Mouse (Mus musculus) CH12.LX (cell line): Measurements from ENCODE around the gene Eif4h. TPM values are rescaled to one million over a fixed set of nuclear protein-coding genes. Genes with fewer than 3 reads are reported as not detected.

Source experiments
- DNase-seq: peaks from one replicate; pipeline ENCODE4 v3.0.0-alpha.2; 2013; ENCODE audit errors: extremely low read depth
- H3K27ac ChIP-seq: 2 replicates; pipeline ENCODE4 v1.5.1; 2012; ENCODE audit warnings: low read depth, mild to moderate bottlenecking, control low read depth, moderate library complexity; ENCODE audit not compliant: insufficient read depth
- H3K27me3 ChIP-seq: replicated peaks from 2 replicates; pipeline ENCODE3; 2012; ENCODE audit warnings: inconsistent platforms
- H3K36me3 ChIP-seq, 2 experiments: replicated peaks in 1 of 2; 2 replicates each; pipeline versions ENCODE3 to v1.6.1; 2012; ENCODE audit warnings: inconsistent platforms in 1 of 2, low read length in 1 of 2, mild to moderate bottlenecking in 1 of 2, mixed read lengths in 1 of 2, moderate library complexity in 1 of 2; ENCODE audit not compliant: control insufficient read depth in 1 of 2, insufficient read depth in 1 of 2
- H3K4me1 ChIP-seq, 2 experiments: 2 replicates each; pipeline ENCODE4 v1.6.1; 2012; ENCODE audit warnings: inconsistent platforms in 1 of 2, moderate library complexity in 1 of 2; ENCODE audit not compliant: insufficient read depth in 2 of 2, control insufficient read depth in 1 of 2
- H3K4me2 ChIP-seq: 2 replicates; pipeline ENCODE4 v1.6.1; 2012; ENCODE audit warnings: low read depth, mild to moderate bottlenecking, control low read depth; ENCODE audit not compliant: poor library complexity, insufficient read depth, severe bottlenecking
- H3K4me3 ChIP-seq, 3 experiments: fragments of 150-350 bp in 1 of 3; sonication (generic) in 1 of 3; replicated peaks in 1 of 3; 2 replicates each; pipeline versions ENCODE3 to v1.5.1; 2011 to 2012; ENCODE audit warnings: low read depth in 2 of 3, low read length in 2 of 3, mild to moderate bottlenecking in 2 of 3, moderate library complexity in 2 of 3, control low read depth in 1 of 3, improper control_type of control experiment in 1 of 3, inconsistent platforms in 1 of 3, mixed read lengths in 1 of 3; ENCODE audit not compliant: poor library complexity in 1 of 3
- H3K79me2 ChIP-seq: replicated peaks from 2 replicates; pipeline ENCODE4 v1.6.1; 2012; ENCODE audit warnings: mild to moderate bottlenecking, moderate library complexity; ENCODE audit not compliant: control insufficient read depth, poor library complexity, insufficient read depth, severe bottlenecking; ENCODE audit errors: extremely low read depth
- H3K9ac ChIP-seq: 2 replicates; pipeline ENCODE4 v1.6.1; 2012; ENCODE audit warnings: low read depth, mild to moderate bottlenecking, control low read depth, moderate library complexity; ENCODE audit not compliant: insufficient read depth
- H3K9me3 ChIP-seq: replicated peaks from 2 replicates; pipeline ENCODE3; 2012; ENCODE audit warnings: low read length, inconsistent platforms, mixed read lengths
- BHLHE40 ChIP-seq: IDR thresholded peaks from 2 replicates; pipeline ENCODE4 v1.6.1; 2011; ENCODE audit warnings: mild to moderate bottlenecking, low read depth, low read length, improper control_type of control experiment
- CHD1 ChIP-seq: IDR thresholded peaks from 2 replicates; pipeline ENCODE4 v1.6.1; 2012; ENCODE audit warnings: low read depth, low read length, improper control_type of control experiment, inconsistent platforms
- CHD2 ChIP-seq: IDR thresholded peaks from 2 replicates; pipeline ENCODE4 v1.6.1; 2011; ENCODE audit warnings: low read length, improper control_type of control experiment
- CTCF ChIP-seq, 2 experiments: IDR thresholded peaks in 1 of 2; conservative IDR thresholded peaks in 1 of 2; 2 replicates each; pipeline ENCODE4 v1.5.1; 2011 to 2012; ENCODE audit warnings: low read depth in 2 of 2, low read length in 2 of 2, improper control_type of control experiment in 1 of 2, inconsistent platforms in 1 of 2, mild to moderate bottlenecking in 1 of 2, moderate library complexity in 1 of 2
- E2F4 ChIP-seq: IDR thresholded peaks from 2 replicates; pipeline ENCODE4 v1.6.1; 2011; ENCODE audit warnings: low read depth, low read length, improper control_type of control experiment; ENCODE audit not compliant: insufficient replicate concordance
- GABPA ChIP-seq: IDR thresholded peaks from 2 replicates; pipeline ENCODE4 v1.6.1; 2012; ENCODE audit warnings: low read depth, low read length, improper control_type of control experiment, inconsistent platforms; ENCODE audit not compliant: insufficient replicate concordance
- HCFC1 ChIP-seq: IDR thresholded peaks from 2 replicates; pipeline ENCODE4 v1.6.1; 2012; ENCODE audit warnings: low read depth, mild to moderate bottlenecking, inconsistent platforms, low read length, improper control_type of control experiment
- IRF4 ChIP-seq: IDR thresholded peaks from 2 replicates; pipeline ENCODE4 v1.6.1; 2014; ENCODE audit warnings: low read depth, mild to moderate bottlenecking, inconsistent platforms, low read length, improper control_type of control experiment
- KAT2A ChIP-seq: IDR thresholded peaks from 2 replicates; pipeline ENCODE4 v1.6.1; 2012; ENCODE audit warnings: low read length, improper control_type of control experiment, inconsistent platforms; ENCODE audit not compliant: insufficient replicate concordance
- MAX ChIP-seq: IDR thresholded peaks from 2 replicates; pipeline ENCODE4 v1.6.1; 2011; ENCODE audit warnings: low read length, improper control_type of control experiment
- MEF2A ChIP-seq: IDR thresholded peaks from 2 replicates; pipeline ENCODE4 v1.6.1; 2014; ENCODE audit warnings: low read depth, mild to moderate bottlenecking, inconsistent platforms, low read length, improper control_type of control experiment, borderline replicate concordance
- MYC ChIP-seq: IDR thresholded peaks from 2 replicates; pipeline ENCODE4 v1.6.1; 2011; ENCODE audit warnings: low read depth, mild to moderate bottlenecking, improper control_type of control experiment, low read length
- NELFE ChIP-seq: IDR thresholded peaks from 2 replicates; pipeline ENCODE4 v1.6.1; 2011; ENCODE audit warnings: low read depth, low read length, improper control_type of control experiment
- PAX5 ChIP-seq: IDR thresholded peaks from 2 replicates; pipeline ENCODE4 v1.6.1; 2012; ENCODE audit warnings: low read length, inconsistent platforms, mixed read lengths
- POLR2A ChIP-seq: IDR thresholded peaks from 2 replicates; pipeline ENCODE4 v1.6.1; 2011; ENCODE audit warnings: low read depth, mild to moderate bottlenecking, improper control_type of control experiment, low read length
- POLR2AphosphoS2 ChIP-seq: IDR thresholded peaks from 2 replicates; pipeline ENCODE4 v1.6.1; 2011; ENCODE audit warnings: low read depth, low read length, improper control_type of control experiment
- RAD21 ChIP-seq: IDR thresholded peaks from 2 replicates; pipeline ENCODE4 v1.6.1; 2011; ENCODE audit warnings: low read depth, mild to moderate bottlenecking, low read length, improper control_type of control experiment, moderate library complexity
- RCOR1 ChIP-seq: conservative IDR thresholded peaks from 2 replicates; pipeline ENCODE4 v1.6.1; 2012; ENCODE audit warnings: low read depth, mild to moderate bottlenecking, inconsistent platforms, low read length, improper control_type of control experiment
- SIN3A ChIP-seq: IDR thresholded peaks from 2 replicates; pipeline ENCODE4 v1.6.1; 2012; ENCODE audit warnings: low read length, improper control_type of control experiment, inconsistent platforms
- SMC3 ChIP-seq: IDR thresholded peaks from 2 replicates; pipeline ENCODE4 v1.6.1; 2011; ENCODE audit warnings: low read depth, low read length, improper control_type of control experiment
- TBP ChIP-seq: conservative IDR thresholded peaks from 2 replicates; pipeline ENCODE4 v1.6.1; 2011; ENCODE audit warnings: low read depth, low read length, improper control_type of control experiment
- TCF12 ChIP-seq: IDR thresholded peaks from 2 replicates; pipeline ENCODE4 v1.6.1; 2014; ENCODE audit warnings: low read depth, mild to moderate bottlenecking, inconsistent platforms, low read length, improper control_type of control experiment
- ZKSCAN1 ChIP-seq: IDR thresholded peaks from 2 replicates; pipeline ENCODE4 v1.6.1; 2012; ENCODE audit warnings: low read depth, inconsistent platforms, low read length, improper control_type of control experiment, borderline replicate concordance
- ZMIZ1 ChIP-seq: IDR thresholded peaks from 2 replicates; pipeline ENCODE4 v1.6.1; 2012; ENCODE audit warnings: low read depth, mild to moderate bottlenecking, inconsistent platforms, low read length, improper control_type of control experiment
- ZNF384 ChIP-seq: IDR thresholded peaks from 2 replicates; pipeline ENCODE4 v1.6.1; 2012; ENCODE audit warnings: low read depth, low read length, improper control_type of control experiment, inconsistent platforms
- dilution Hi-C: fragments of 300-500 bp; cut with MboI; formaldehyde crosslinking; loops from 2 replicates; pipeline ENCODE4 v1.14.3; 2020; ENCODE audit warnings: low sequenced_read_pairs; ENCODE audit not compliant: extremely low pct_unique_long_range_greater_than_20kb, extremely low pct_ligation_motif_present
- in situ Hi-C: fragments of 300-500 bp; cut with MboI; formaldehyde crosslinking; loops from 3 replicates; pipeline ENCODE4 v1.14.3; 2019; ENCODE audit warnings: low sequenced_read_pairs, low pct_ligation_motif_present, low pct_unique_long_range_greater_than_20kb, mixed read lengths
- polyA plus RNA-seq: library from polyadenylated mRNA; unstranded; fragments of >175 nt; gene quantifications from 2 replicates; pipeline ENCODE4 v1.2.1, GENCODE M21; 2012; ENCODE audit warnings: low read depth; ENCODE audit not compliant: insufficient read length
- total RNA-seq, 2 experiments: library from RNA; depleted of rRNA; stranded (reverse); fragments of 300-350 nt in 1 of 2; fragments of >200 nt in 1 of 2; gene quantifications; 2 replicates each; pipeline ENCODE4 v1.2.3; 2012 to 2014

Eif4h gene
- total and polyA plus RNA-seq, 3 experiments = 391 to 470 (median 408) TPM

- in situ Hi-C loops = loop anchor here (25.0 kb wide), 1 partner anchor 259 kb away; no protein-coding TSS in a partner anchor
- no peak overlapping the region for H3K4me3 ChIP-seq
- peaks cover 81 to 95% of the 10 kb centered on the region in 2 experiments for H3K36me3 ChIP-seq
- H3K79me2 ChIP-seq = peaks cover 5% of the 10 kb centered on the region
- H3K4me1 ChIP-seq = peaks cover 0 to 8% of the 10 kb centered on the region in 2 experiments; a peak in 2 of 4 replicates
- TF ChIP-seq CHD2 (no peak), ZNF384 (no peak), PAX5 (no peak), RCOR1 (no peak)
- no peak overlapping the region for H3K9ac ChIP-seq
- no peaks in the 10 kb centered on the region for H3K27me3 ChIP-seq
- no peaks in the 10 kb centered on the region for H3K9me3 ChIP-seq
- no peak overlapping the region for H3K27ac ChIP-seq
- H3K4me2 ChIP-seq = no peak overlapping the region
- dilution Hi-C loops = no loop called here
- DNase-seq = no peak
Measured at GRCm38 (mm10) chr5:134621099-134621640, 18.1 kb downstream of the Eif4h start.

- in situ Hi-C loops (loop anchor here (25.0 kb wide), 1 partner anchor 258 kb away; no protein-coding TSS in a partner anchor), dilution Hi-C loops (no loop called here)
- no peak for TF ChIP-seq MYC
- no peak for TF ChIP-seq TBP
- no peak for TF ChIP-seq SMC3
- TF ChIP-seq TCF12 = no peak
Measured at GRCm38 (mm10) chr5:134620457-134620856, 18.8 kb downstream of the Eif4h start.

DNA sequence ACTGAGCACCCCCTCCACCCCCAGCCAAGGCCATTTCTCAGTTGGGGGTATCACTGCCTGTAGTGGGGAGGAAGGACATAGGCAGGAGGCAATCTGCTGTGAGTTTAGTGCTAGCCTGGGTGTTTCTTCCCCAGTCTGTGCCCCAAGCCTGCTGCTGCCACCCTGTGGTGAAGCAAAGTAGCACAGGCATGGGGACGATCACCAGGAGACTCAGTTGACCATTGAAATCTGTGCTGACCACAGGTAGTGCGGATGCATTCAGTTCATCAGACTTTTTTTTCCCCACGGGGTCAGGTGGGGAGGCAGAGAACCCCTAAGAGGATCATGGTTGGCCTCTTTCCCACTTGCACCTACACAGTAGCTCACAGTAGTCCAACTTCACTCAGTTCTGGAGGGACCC, 22.2 kb downstream of the Eif4h start:
- Histone ChIP-seq H3K9me3 (no peaks in the 10 kb centered on the region), H3K4me2 (0 out of 2 replicates have a peak overlapping the region, but pooled peaks have one; percentile 8), H3K27me3 (no peaks in the 10 kb centered on the region), H3K27ac (peak overlapping the region; percentile 4; the same call in 1 of the 2 replicates), H3K9ac (no peak overlapping the region), H3K4me1 (peaks cover 7 to 25% of the 10 kb centered on the region in 2 experiments), H3K79me2 (peaks cover 20% of the 10 kb centered on the region), H3K4me3 (no peak overlapping the region), H3K36me3 (peaks cover 42 to 57% of the 10 kb centered on the region in 2 experiments)
- DNase-seq = peak; percentile 63
- in situ Hi-C loops (loop anchor here (5.0 to 25.0 kb wide), 3 partner anchors 35 to 255 kb away; partner anchors contain the start of gene Rfc2), dilution Hi-C loops (no loop called here)
- TF ChIP-seq ZKSCAN1 (no peak), RAD21 (peak; percentile 90), MEF2A (no peak), CTCF (conservative IDR thresholded peaks at IDR 0.05 in 1 of 2, IDR thresholded peaks at IDR 0.05 in 1 of 2; ENCODE audit: low read depth in 2 of 2, low read length in 2 of 2) (peak; percentile 94), POLR2AphosphoS2 (peak; percentile 47; the same call in 1 of the 2 replicates), NELFE (0 out of 2 replicates have a peak, but pooled peaks have one; percentile 12), BHLHE40 (0 out of 2 replicates have a peak, but pooled peaks have one; percentile 10), MAX (no peak; the same call in 1 of the 2 replicates), HCFC1 (no peak), SMC3 (peak; percentile 95), CHD1 (no peak), MYC (0 out of 2 replicates have a peak, but pooled peaks have one; percentile 31), IRF4 (peak; percentile 39; the same call in 1 of the 2 replicates), GABPA (no peak), POLR2A (peak; percentile 48), SIN3A (peak; percentile 75), ZMIZ1 (peak; percentile 52; the same call in 1 of the 2 replicates), E2F4 (no peak), RCOR1 (no peak), KAT2A (no peak)

More at GRCm38 (mm10) chr5:134620457-134620856, 18.8 kb downstream of the Eif4h start:
- no peak overlapping the region for H3K27ac ChIP-seq
- peaks cover 8% of the 10 kb centered on the region for H3K79me2 ChIP-seq
- no peaks in the 10 kb centered on the region for H3K27me3 ChIP-seq
- H3K9me3 ChIP-seq = no peaks in the 10 kb centered on the region
- H3K4me2 ChIP-seq = no peak overlapping the region
- H3K36me3 ChIP-seq = peaks cover 74 to 89% of the 10 kb centered on the region in 2 experiments
- peaks cover 1 to 14% of the 10 kb centered on the region in 2 experiments for H3K4me1 ChIP-seq
- no peak overlapping the region for H3K4me3 ChIP-seq
- no peak for DNase-seq
- H3K9ac ChIP-seq = no peak overlapping the region
